Mouse (Mus musculus) forebrain, embryonic 10.5 days (tissue): ENCODE measurements around the gene Ube2m. TPM values are rescaled to one million over a fixed set of nuclear protein-coding genes. Genes with fewer than 3 reads are reported as not detected.
A peak's percentile ranks its signal among the peaks of the same experiment; 100 is the strongest.

Experiments used
- DNase-seq: peaks from one replicate; pipeline ENCODE4 v3.0.0-alpha.2; 2017; ENCODE audit warnings: low spot score; ENCODE audit errors: extremely low spot score
- H3K27ac ChIP-seq: fragments of 300-500 bp; sonication (generic); 2 replicates; pipeline ENCODE4 v1.5.1; 2016; ENCODE audit warnings: mild to moderate bottlenecking
- H3K27me3 ChIP-seq: fragments of 300-500 bp; sonication (generic); 2 replicates; pipeline ENCODE4 v1.6.1; 2016; ENCODE audit warnings: mild to moderate bottlenecking; ENCODE audit not compliant: poor library complexity, severe bottlenecking
- H3K36me3 ChIP-seq: fragments of 300-500 bp; sonication (generic); replicated peaks from 2 replicates; pipeline ENCODE4 v1.6.1; 2016; ENCODE audit warnings: mild to moderate bottlenecking, moderate library complexity
- H3K4me1 ChIP-seq: fragments of 300-500 bp; sonication (generic); 2 replicates; pipeline ENCODE4 v1.6.1; 2016
- H3K4me3 ChIP-seq: fragments of 300-500 bp; sonication (generic); 2 replicates; pipeline ENCODE4 v1.5.1; 2016; ENCODE audit warnings: mild to moderate bottlenecking, moderate library complexity
- H3K9me3 ChIP-seq: fragments of 300-500 bp; sonication (generic); 2 replicates; pipeline ENCODE4 v1.6.1; 2016; ENCODE audit warnings: mild to moderate bottlenecking, moderate library complexity
- WGBS: fragments of 180-500 bp; shearing (Covaris S2); methylation state at CpG from one replicate; pipeline ENCODE4 v1.1.7; 2016; 5-methylcytosine and 5-hydroxymethylcytosine counted together
- polyA plus RNA-seq: library from polyadenylated mRNA; unstranded; fragments of >200 nt; fragmentation: Nextera tagmentation; extraction: Ambion mirVana; gene quantifications from 2 replicates; pipeline ENCODE4 v1.2.1, GENCODE M21; 2016

Gene Ube2m
- polyA plus RNA-seq, 1 experiment from 2014 or later: 82.9 TPM

DNA sequence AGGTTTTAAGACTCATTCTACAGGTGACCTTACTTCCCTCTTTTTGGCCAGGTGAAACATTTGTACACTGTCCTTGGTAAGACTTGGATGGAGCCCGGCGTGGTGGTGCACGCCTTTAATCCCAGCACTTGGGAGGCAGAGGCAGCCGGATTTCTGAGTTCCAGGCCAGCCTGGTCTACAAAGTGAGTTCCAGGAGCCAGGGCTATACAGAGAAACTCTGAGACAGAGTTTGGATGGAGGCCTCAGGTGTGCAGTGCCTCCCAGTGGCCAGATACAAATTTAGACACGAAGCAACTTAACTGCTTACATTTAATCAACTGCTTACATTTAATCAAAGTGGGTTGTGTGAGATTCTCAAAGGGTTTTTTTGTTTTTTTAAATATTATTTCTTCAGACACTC lies 7.0 kb downstream of the Ube2m start:
- WGBS: 80% methylated on average over 5 of the region's 5 CpGs
- Histone ChIP-seq H3K4me3 (no peak overlapping the region), H3K27ac (no peak overlapping the region), H3K27me3 (no peaks in the 10 kb centered on the region), H3K9me3 (no peaks in the 10 kb centered on the region), H3K36me3 (peaks cover 92% of the 10 kb centered on the region), H3K4me1 (peaks cover 48% of the 10 kb centered on the region)
- no peak for DNase-seq

DNA sequence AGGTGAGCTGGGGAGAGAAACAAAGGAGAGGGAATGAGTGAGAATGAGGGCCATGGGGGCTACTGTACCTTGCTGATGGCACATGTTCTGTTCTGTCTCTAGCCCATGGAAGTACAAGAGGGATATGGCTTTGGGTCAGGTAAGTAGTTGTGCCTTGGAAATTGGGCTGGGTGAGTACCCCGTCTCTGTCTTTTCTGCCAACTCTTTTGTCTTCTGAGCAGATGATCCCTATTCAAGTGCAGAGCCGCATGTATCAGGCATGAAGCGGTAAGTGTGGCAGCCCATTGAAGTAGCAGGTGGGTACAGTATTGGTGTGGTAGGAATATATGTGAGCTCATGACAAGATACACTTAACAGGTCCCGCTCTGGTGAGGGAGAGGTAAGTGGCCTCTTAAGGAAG lies 9.1 kb downstream of the Ube2m start:
- Histone ChIP-seq H3K4me1 (peaks cover 37% of the 10 kb centered on the region), H3K4me3 (no peak overlapping the region; the same call in 1 of the 2 replicates), H3K27ac (no peak overlapping the region), H3K9me3 (0 out of 2 replicates have a peak, but pooled peaks cover 6% of the 10 kb centered on the region), H3K27me3 (no peaks in the 10 kb centered on the region), H3K36me3 (peaks cover 91% of the 10 kb centered on the region)
- WGBS: 95% methylated on average over 4 of the region's 4 CpGs
- no peak for DNase-seq

DNA sequence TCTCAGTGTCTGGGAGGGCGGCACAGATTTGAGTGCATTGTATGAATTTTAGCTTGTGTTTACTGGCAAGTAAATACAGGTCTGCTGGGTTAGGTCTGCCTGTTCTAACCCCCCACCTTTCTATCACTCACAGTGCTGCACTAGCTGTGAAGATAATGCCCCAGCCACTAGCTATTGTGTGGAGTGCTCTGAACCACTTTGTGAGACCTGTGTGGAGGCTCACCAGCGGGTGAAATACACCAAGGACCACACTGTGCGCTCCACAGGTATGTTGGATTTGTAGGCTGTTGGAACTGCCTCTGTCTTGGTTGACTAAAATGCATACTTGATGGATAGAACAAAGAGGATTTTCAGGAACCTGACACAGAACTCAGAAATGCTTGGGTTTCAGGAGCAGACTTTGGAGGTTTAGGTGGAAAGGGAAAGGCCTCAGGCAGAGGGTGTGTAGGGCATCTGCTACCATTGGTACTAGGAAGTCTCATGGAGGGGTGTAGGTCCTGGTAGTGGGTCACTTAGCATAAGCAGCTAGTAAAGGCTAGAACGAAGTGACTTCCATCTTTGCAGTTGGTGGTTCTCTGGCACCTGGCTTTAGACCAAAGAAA lies 12.5 kb downstream of the Ube2m start:
- Histone ChIP-seq H3K4me3 (peak overlapping the region; percentile 99), H3K9me3 (0 out of 2 replicates have a peak, but pooled peaks cover 10% of the 10 kb centered on the region), H3K36me3 (peaks cover 58% of the 10 kb centered on the region), H3K4me1 (peaks cover 33% of the 10 kb centered on the region), H3K27ac (peak overlapping the region; percentile 100), H3K27me3 (no peaks in the 10 kb centered on the region)
- no peak for DNase-seq
- 34% methylated on average over 4 of the region's 4 CpGs for WGBS

DNA sequence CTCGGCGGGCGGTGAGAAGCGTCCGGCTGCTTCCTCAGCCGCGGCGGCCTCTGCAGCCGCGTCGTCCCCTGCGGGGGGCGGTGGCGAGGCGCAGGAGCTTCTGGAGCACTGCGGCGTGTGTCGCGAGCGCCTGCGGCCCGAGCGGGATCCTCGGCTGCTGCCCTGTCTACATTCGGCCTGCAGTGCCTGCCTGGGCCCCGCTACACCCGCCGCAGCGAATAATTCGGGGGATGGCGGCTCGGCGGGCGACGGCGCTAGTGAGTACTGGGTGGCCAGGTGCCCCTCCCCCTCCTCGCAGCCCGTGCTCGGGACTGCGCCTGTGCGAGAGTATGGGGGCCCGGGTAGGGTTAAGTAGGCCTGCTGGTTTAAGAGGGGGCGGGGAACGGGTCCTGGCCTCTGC lies 13.3 kb downstream of the Ube2m start:
- peak; percentile 77 for DNase-seq
- no peaks in the 10 kb centered on the region for H3K27me3 ChIP-seq
- H3K27ac ChIP-seq: peak overlapping the region; percentile 100
- H3K9me3 ChIP-seq: 0 out of 2 replicates have a peak, but pooled peaks cover 10% of the 10 kb centered on the region
- peak overlapping the region; percentile 99 for H3K4me3 ChIP-seq
- under 1% methylated on average over 44 of the region's 44 CpGs for WGBS
- peaks cover 33% of the 10 kb centered on the region for H3K4me1 ChIP-seq
- peaks cover 50% of the 10 kb centered on the region for H3K36me3 ChIP-seq

DNA sequence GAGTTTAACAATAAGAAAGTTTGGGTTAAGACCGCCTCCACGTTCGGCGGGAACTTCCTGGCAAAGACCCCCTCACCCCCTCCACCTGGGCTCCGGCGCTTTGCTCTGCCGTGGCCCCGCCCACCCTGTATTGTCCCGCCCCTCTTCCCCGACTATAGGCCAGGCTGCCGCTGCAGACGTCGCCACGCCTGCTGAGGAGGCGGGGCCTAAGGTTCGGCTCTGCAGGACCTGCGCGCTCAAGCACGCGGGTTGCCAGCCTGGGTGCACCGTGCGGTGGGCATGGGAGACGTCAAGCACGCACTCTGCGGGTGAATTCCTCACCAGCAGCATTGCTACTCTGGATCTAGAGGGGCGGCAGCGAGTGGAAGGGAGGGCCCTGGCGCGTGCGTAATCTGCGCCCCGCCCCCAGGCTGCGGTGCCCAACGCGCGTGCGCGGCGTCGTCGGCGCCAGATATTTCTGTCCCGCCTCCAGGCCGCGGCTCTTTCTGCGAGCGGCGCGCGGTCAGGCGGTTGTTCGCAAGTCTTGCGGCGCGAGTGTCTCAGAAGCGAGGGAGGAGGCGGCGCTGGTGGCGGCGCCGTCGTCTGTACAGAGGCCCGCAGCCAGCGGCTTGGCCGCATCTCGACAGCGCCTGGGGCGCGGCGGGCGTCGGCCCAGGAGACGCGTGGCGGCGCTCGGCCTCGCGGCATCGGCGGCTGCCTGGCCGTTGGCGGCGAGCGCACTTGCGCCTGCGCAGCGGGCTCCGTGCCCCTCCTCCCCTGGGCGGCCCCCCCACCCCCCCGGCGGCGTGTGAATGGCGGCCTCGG lies 13.9 kb downstream of the Ube2m start:
- Histone ChIP-seq H3K27me3 (no peaks in the 10 kb centered on the region), H3K4me3 (peak overlapping the region; percentile 99), H3K36me3 (peaks cover 43% of the 10 kb centered on the region), H3K27ac (peak overlapping the region; percentile 100), H3K4me1 (peaks cover 33% of the 10 kb centered on the region), H3K9me3 (0 out of 2 replicates have a peak, but pooled peaks cover 10% of the 10 kb centered on the region)
- DNase-seq: peak; percentile 95
- under 1% methylated on average over 95 of the region's 95 CpGs for WGBS

DNA sequence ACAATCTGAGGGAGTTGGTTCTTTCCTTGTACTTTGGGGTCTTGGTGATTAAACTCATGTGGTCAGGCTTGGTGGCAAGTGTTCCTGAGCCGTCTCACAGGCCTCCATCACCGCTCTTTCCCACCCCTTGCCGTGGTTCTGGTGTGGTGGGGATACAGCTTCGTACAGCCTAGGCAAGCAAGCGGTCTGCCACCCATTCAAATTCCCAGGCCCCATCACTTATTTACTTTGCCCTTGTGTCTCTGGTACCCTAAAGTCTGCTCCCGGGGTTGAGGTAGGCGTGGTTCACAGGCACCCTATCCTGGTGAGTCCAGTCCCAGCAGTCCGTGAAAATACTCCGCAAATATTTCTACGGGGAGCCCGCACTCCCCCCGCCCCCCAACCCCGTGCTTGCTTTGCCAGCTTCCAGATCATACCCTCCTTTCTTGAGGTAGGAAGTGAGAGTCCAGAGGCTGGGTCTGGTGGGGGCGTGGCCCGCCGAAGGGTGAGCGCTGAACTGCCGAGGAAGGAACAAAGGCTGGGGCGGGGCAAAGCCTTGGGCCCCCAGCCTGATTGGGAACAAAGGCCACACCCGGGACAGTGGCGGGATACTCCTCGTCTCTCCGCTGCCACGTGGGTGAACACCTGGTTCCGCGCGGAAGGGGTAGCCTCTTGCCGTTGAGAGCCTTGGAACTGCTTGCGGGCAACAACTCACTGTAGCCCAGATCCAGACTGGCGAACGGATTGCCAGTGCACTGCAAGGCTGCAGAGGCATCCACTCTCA lies 15.1 kb downstream of the Ube2m start:
- DNase-seq: peak; percentile 92

DNA sequence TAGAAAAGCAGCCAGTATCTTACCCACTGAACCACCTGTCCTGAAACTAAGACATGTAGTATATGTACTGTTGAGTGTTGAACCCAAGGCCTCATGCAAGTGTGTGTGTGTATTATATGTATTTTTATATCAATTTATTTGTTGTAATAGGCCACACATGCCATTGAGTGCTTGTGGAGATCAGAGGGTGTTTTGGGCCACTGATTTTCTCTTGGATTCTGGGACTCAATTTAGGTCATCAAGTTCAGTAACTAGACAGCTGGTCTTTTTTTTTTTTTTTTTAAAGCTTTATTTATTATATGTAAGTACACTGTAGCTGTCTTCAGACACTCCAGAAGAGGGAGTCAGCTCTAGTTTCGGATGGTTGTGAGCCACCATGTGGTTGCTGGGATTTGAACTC lies 22.9 kb downstream of the Ube2m start:
- Histone ChIP-seq H3K36me3 (no peaks in the 10 kb centered on the region), H3K27me3 (no peaks in the 10 kb centered on the region), H3K9me3 (no peaks in the 10 kb centered on the region), H3K4me3 (no peak overlapping the region), H3K4me1 (peaks cover 14% of the 10 kb centered on the region), H3K27ac (no peak overlapping the region)
- WGBS: 93% methylated on average over 1 of the region's 1 CpGs
- no peak for DNase-seq

More for the DNA sequence above, 15.1 kb downstream of the Ube2m start:
- Histone ChIP-seq H3K4me3 (peak overlapping the region; percentile 99), H3K36me3 (peaks cover 31% of the 10 kb centered on the region), H3K9me3 (0 out of 2 replicates have a peak, but pooled peaks cover 10% of the 10 kb centered on the region), H3K27ac (peak overlapping the region; percentile 100), H3K4me1 (peaks cover 33% of the 10 kb centered on the region), H3K27me3 (no peaks in the 10 kb centered on the region)
- 5% methylated on average over 31 of the region's 31 CpGs for WGBS

DNA sequence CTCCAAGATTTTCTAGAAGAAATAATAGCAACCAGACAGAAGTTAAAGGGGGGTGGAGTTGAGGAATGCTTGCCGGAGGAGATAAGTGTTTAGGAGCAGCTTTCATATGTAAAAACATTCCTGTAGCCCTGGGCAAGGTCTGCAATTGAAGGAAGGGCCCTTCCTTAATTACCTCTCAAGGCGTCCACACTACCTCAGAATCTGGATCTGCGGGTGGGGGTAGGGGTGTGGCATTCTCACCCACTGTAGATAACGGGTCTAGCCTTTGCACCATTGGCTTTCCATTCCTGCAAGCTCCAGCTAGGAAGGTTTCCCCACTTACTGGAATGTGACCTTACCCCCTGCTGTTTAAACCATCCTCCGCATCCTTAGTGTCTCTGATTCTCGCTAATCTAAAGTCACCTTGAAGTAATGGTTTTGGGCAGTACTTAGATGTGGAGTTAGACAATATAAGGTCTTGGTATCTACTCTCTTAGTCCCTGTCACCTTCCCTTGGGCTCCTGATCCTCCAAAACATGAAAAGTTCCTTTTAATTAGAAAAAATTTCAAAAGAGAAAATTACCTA lies 23.7 kb downstream of the Ube2m start:
- Histone ChIP-seq H3K4me3 (no peak overlapping the region), H3K27me3 (no peaks in the 10 kb centered on the region), H3K9me3 (no peaks in the 10 kb centered on the region), H3K27ac (no peak overlapping the region), H3K4me1 (peaks cover 15% of the 10 kb centered on the region), H3K36me3 (no peaks in the 10 kb centered on the region)
- DNase-seq: no peak
- 39% methylated on average over 6 of the region's 6 CpGs for WGBS

DNA sequence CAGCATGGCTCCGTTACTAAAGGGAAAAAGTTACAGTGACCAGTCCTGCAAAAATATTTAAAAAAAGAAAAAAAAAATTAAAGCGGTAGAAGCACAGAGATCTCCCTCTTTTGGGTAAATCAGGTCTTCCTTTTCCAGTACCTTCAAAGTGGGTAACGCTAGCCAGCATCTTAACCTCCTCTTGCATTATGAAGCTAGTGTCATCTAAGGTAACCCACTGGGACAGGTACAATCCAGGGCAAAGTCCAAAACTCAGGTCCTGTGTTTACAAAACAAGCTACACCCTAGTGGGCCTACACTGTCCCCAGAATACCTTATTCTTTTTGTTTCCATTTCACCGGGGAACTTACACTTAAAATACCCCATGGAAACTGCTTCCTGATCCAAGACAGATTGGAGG lies 24.4 kb downstream of the Ube2m start:
- H3K4me3 ChIP-seq: no peak overlapping the region
- H3K27me3 ChIP-seq: no peaks in the 10 kb centered on the region
- no peak for DNase-seq
- no peak overlapping the region for H3K27ac ChIP-seq
- H3K4me1 ChIP-seq: peaks cover 19% of the 10 kb centered on the region
- 66% methylated on average over 4 of the region's 4 CpGs for WGBS
- no peaks in the 10 kb centered on the region for H3K36me3 ChIP-seq
- no peaks in the 10 kb centered on the region for H3K9me3 ChIP-seq

DNA sequence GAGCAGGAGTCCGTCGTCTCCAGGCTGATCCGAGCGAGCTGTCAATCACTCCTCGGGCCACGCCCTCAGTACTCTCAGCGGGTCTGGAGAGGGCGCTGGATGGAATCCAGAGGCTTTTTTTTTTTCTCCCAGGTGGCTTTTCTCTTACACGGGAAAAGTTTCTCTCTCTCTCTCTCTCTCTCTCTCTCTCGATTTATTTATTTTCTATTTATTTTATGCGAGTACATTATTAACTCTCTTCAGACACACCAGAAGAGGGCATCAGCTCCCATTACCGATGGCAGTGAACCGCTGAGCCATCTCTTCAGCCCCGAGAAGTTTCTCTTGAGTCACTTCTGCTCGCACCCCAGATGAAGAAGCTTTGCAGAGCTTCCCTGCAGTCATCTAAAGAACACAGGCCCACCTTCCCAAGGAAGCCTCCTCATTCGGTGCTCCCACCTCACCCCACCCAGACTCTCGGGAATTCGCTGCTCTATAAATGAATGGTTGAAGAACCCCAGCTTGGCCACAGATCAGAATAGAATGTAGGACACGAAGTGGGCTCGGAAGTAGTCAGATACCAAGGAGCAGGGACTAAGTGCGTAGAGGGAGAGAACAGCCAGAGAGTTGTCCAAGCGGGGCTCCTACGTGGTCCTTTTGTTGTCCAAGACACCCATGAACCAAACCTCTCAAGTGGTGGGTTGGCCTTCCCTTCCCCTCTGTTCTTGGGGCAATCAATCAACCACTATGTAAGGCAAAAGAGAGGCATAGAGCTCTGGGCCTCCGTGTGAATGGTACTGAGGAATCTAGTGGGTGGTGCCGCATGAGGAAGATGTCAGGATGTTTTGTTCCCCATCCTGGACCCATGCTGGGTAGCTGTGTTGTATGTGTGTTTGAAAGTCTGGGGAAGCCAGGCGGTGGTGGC lies 27.8 kb downstream of the Ube2m start, which contains the start of gene Zbtb45:
Zbtb45 (minus strand) TSS at position 30 of the 904 bp plus-strand sequence.
- H3K27ac ChIP-seq: peak within 1 kb of the TSS; percentile 93
- H3K4me1 ChIP-seq: peaks cover 33% of the 10 kb centered on the region
- H3K36me3 ChIP-seq: peaks cover 29% of the 10 kb centered on the region
- peaks cover 27% of the 10 kb centered on the region for H3K27me3 ChIP-seq
- H3K4me3 ChIP-seq: peak within 1 kb of the TSS; percentile 68
- DNase-seq: no peak
- H3K9me3 ChIP-seq: no peaks in the 10 kb centered on the region; the same call in 1 of the 2 replicates
- 18% methylated on average over 26 of the region's 26 CpGs for WGBS

DNA sequence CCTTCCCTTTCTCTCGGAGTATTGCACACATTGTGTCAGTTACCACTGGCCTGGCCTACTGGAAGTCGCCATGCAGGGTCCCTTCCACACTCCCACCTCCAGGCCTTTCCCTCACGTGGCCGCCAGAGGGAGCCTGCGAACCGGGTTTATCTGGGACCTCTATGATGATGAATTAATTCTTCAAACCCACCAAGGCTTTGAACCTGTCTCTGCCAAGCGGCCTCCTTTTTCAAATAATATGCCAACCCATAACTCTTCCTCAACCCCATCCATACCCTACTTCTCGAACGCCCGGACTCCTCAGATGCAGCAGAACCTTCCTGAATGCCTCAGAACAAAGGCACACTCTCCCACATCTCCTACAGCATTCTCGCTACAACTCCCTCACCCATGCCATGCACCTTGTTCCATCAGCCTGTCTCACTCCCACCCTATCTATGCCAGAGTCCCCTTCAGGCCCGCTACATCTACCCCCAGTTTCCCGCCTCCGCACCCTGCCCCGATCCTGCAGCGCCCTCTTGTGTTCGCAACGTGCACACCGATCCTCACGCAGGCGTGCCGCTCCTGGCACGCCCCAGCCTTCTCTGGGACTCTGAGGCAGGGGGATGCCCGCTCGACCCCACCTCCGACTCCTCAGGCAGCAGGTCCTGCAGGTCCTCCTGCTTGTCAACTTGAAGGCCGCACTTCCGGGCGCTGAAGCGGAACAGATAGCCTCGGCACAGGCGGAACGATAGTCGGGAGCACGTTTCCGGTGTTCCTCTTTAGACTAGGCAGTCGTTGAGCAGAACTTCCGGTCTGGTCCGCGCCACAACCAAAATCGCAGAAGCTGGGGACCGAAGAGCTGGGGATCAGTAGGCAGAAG lies 28.7 kb downstream of the Ube2m start:
- Histone ChIP-seq H3K4me1 (peaks cover 33% of the 10 kb centered on the region), H3K27me3 (peaks cover 27% of the 10 kb centered on the region), H3K27ac (peak overlapping the region; percentile 93), H3K9me3 (no peaks in the 10 kb centered on the region; the same call in 1 of the 2 replicates), H3K36me3 (peaks cover 37% of the 10 kb centered on the region), H3K4me3 (peak overlapping the region; percentile 68)
- DNase-seq: peak; percentile 95
- under 1% methylated on average over 42 of the region's 42 CpGs for WGBS
